Mouse (Mus musculus) hindbrain, embryonic 14.5 days (tissue): ENCODE measurements at regions not wholly inside any gene's neighbourhood (a gene's known extent, or its start where the extent isn't known, plus 50 kb on each side); places are given as distances from the start of the nearest gene placed in this dataset.
A peak's percentile ranks its signal among the peaks of the same experiment; 100 is the strongest.

Source experiments
- ATAC-seq: fragments of 200-750 bp; cut with Nextera tagmentation; 2 replicates; pipeline ENCODE4 v1.8.0; 2017; ENCODE audit warnings: moderate number of reproducible peaks, mild to moderate bottlenecking, moderate TSS enrichment, moderate library complexity; ENCODE audit not compliant: low FRiP score
- DNase-seq: peaks from one replicate; pipeline ENCODE4 v3.0.0-alpha.2; 2015; ENCODE audit warnings: low spot score
- H3K27ac ChIP-seq: fragments of 300-500 bp; sonication (generic); 2 replicates; pipeline ENCODE4 v1.5.1; 2014; ENCODE audit warnings: mild to moderate bottlenecking, moderate library complexity
- H3K27me3 ChIP-seq: fragments of 300-500 bp; sonication (generic); 2 replicates; pipeline ENCODE4 v1.6.1; 2014; ENCODE audit warnings: mild to moderate bottlenecking, low read length, mixed read lengths; ENCODE audit not compliant: control insufficient read depth, insufficient read depth
- H3K36me3 ChIP-seq: fragments of 300-500 bp; sonication (generic); replicated peaks from 2 replicates; pipeline ENCODE4 v1.6.1; 2014; ENCODE audit not compliant: control insufficient read depth, insufficient read depth
- H3K4me1 ChIP-seq: fragments of 300-500 bp; sonication (generic); replicated peaks from 2 replicates; pipeline ENCODE4 v1.6.1; 2014; ENCODE audit warnings: antibody characterized with exemption, low read length, mixed read lengths; ENCODE audit not compliant: control insufficient read depth, insufficient read depth
- H3K4me2 ChIP-seq: fragments of 300-500 bp; sonication (generic); replicated peaks from 2 replicates; pipeline ENCODE4 v1.6.1; 2014; ENCODE audit warnings: mild to moderate bottlenecking, moderate library complexity
- H3K4me3 ChIP-seq: fragments of 300-500 bp; sonication (generic); replicated peaks from 2 replicates; pipeline ENCODE4 v1.5.1; 2014; ENCODE audit warnings: mild to moderate bottlenecking, low read length
- H3K9ac ChIP-seq: fragments of 300-500 bp; sonication (generic); 2 replicates; pipeline ENCODE4 v1.6.1; 2014
- H3K9me3 ChIP-seq: fragments of 300-500 bp; sonication (generic); 2 replicates; pipeline ENCODE4 v1.6.1; 2016; ENCODE audit warnings: low read length; ENCODE audit not compliant: control insufficient read depth
- WGBS: fragments of 180-500 bp; shearing (Covaris S2); extraction: QIAGEN DNeasy Blood & Tissue Kit; methylation state at CpG from one replicate; pipeline ENCODE4 v1.1.7; 2014; 5-methylcytosine and 5-hydroxymethylcytosine counted together

DNA sequence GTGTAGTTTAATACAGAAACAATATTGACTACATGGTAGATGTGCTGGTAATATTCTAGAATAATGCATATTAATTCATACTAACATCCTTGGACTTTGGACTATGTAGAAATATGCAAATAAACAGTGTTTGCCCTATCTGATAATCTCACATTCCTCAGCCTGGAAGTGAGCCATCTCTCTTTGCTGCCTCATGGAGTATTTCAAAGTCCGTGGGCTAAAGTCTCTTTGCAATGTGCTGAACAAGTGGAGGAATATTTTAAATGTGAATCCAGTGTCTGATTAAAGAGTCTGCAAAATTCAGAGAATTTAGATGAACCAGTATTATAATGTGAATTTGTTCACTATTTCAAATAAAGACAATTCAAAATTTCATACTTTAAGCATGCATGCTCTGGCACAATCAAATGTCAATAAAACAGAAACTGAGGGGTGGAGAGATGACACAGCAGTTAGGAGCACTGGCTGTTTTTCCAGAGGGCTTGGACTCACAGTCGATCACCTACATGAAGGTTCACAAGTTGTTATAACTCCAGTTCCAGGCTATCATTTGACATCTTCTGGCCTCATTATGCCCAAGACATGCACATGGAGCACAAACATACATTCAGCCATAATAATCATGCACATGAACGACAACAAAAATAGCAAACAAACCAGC lies 487.6 kb upstream of the Adamts5 start:
- no peaks in the 10 kb centered on the region for H3K36me3 ChIP-seq
- no peak overlapping the region for H3K27ac ChIP-seq
- H3K4me3 ChIP-seq, result no peak overlapping the region
- no peaks in the 10 kb centered on the region for H3K9me3 ChIP-seq
- ATAC-seq (no peak), DNase-seq (no peak)
- H3K4me2 ChIP-seq, result no peak overlapping the region
- H3K9ac ChIP-seq, result no peak overlapping the region
- 85% methylated on average over 3 of the region's 3 CpGs for WGBS
- no peaks in the 10 kb centered on the region for H3K4me1 ChIP-seq
- no peaks in the 10 kb centered on the region for H3K27me3 ChIP-seq

- no peak for ATAC-seq
- H3K4me3 ChIP-seq, result no peak overlapping the region
- H3K4me2 ChIP-seq, result no peak overlapping the region
- H3K9me3 ChIP-seq, result no peaks in the 10 kb centered on the region
- H3K9ac ChIP-seq, result no peak overlapping the region
- H3K27ac ChIP-seq, result no peak overlapping the region
- WGBS, result 84% methylated on average over 1 of the region's 1 CpGs
- no peaks in the 10 kb centered on the region for H3K36me3 ChIP-seq
- no peaks in the 10 kb centered on the region for H3K4me1 ChIP-seq
- H3K27me3 ChIP-seq, result no peaks in the 10 kb centered on the region
- peak; percentile 26 for DNase-seq
Observed at GRCm38 (mm10) chr16:86388128-86388527, 486.5 kb upstream of the Adamts5 start.

GRCm38 (mm10) chr16:86377991-86378390 lies 476.4 kb upstream of the Adamts5 start:
- Histone ChIP-seq H3K27ac (no peak overlapping the region), H3K4me1 (no peaks in the 10 kb centered on the region), H3K36me3 (no peaks in the 10 kb centered on the region), H3K27me3 (no peaks in the 10 kb centered on the region), H3K9me3 (no peaks in the 10 kb centered on the region), H3K4me2 (no peak overlapping the region), H3K9ac (no peak overlapping the region), H3K4me3 (no peak overlapping the region)
- 35% methylated on average over 3 of the region's 3 CpGs for WGBS
- no peak for ATAC-seq
- DNase-seq, result no peak

- Histone ChIP-seq H3K9me3 (no peaks in the 10 kb centered on the region), H3K36me3 (no peaks in the 10 kb centered on the region), H3K9ac (no peak overlapping the region), H3K27ac (no peak overlapping the region), H3K4me3 (no peak overlapping the region), H3K4me2 (no peak overlapping the region), H3K4me1 (no peaks in the 10 kb centered on the region), H3K27me3 (no peaks in the 10 kb centered on the region)
- ATAC-seq, result no peak
- WGBS, result 73% methylated on average over 4 of the region's 4 CpGs
- DNase-seq, result no peak
Observed at GRCm38 (mm10) chr16:86371652-86372051, 470.0 kb upstream of the Adamts5 start.

GRCm38 (mm10) chr16:86368449-86368848 lies 466.8 kb upstream of the Adamts5 start:
- whole genome bisulfite sequencing, result 87% methylated on average over 5 of the region's 5 CpGs
- Histone ChIP-seq H3K4me1 (no peaks in the 10 kb centered on the region), H3K9me3 (no peaks in the 10 kb centered on the region), H3K36me3 (no peaks in the 10 kb centered on the region), H3K27ac (no peak overlapping the region), H3K27me3 (no peaks in the 10 kb centered on the region), H3K4me2 (no peak overlapping the region), H3K4me3 (no peak overlapping the region), H3K9ac (no peak overlapping the region)
- ATAC-seq (no peak), DNase-seq (no peak)

DNA sequence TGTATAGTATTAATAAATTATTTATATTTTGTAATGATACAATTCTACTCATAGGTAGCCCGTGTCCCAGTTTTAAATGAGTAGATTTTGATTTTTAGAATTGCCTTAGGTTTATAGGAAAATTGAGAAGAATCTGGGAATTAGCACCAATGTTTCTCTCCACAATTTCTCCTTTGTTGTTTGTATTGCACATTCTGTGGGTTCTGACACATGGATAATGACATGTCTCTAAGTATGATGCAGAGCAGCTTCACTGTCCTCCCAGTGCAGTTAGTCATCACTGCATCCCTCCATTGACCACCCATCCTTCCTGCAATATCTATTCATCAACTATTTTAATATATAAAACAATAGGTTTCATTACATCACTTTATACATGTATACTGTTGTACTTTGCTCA lies 464.6 kb upstream of the Adamts5 start:
- ATAC-seq (no peak), DNase-seq (no peak)
- Histone ChIP-seq H3K4me2 (no peak overlapping the region), H3K27ac (no peak overlapping the region), H3K27me3 (no peaks in the 10 kb centered on the region), H3K4me3 (no peak overlapping the region), H3K4me1 (no peaks in the 10 kb centered on the region), H3K9ac (no peak overlapping the region), H3K36me3 (no peaks in the 10 kb centered on the region), H3K9me3 (no peaks in the 10 kb centered on the region)
- 95% methylated on average over 1 of the region's 1 CpGs for WGBS

GRCm38 (mm10) chr16:86361099-86361498 lies 459.5 kb upstream of the Adamts5 start:
- H3K27me3 ChIP-seq, result no peaks in the 10 kb centered on the region
- no peak overlapping the region for H3K4me3 ChIP-seq
- no peaks in the 10 kb centered on the region for H3K36me3 ChIP-seq
- DNase-seq (no peak), ATAC-seq (no peak)
- WGBS, result 85% methylated on average over 5 of the region's 5 CpGs
- no peak overlapping the region for H3K27ac ChIP-seq
- H3K9me3 ChIP-seq, result no peaks in the 10 kb centered on the region
- H3K4me1 ChIP-seq, result no peaks in the 10 kb centered on the region
- H3K9ac ChIP-seq, result no peak overlapping the region
- no peak overlapping the region for H3K4me2 ChIP-seq

- Histone ChIP-seq H3K4me1 (no peaks in the 10 kb centered on the region), H3K36me3 (no peaks in the 10 kb centered on the region), H3K27ac (no peak overlapping the region), H3K27me3 (no peaks in the 10 kb centered on the region), H3K9ac (no peak overlapping the region), H3K9me3 (no peaks in the 10 kb centered on the region), H3K4me3 (no peak overlapping the region), H3K4me2 (no peak overlapping the region)
- 79% methylated on average over 2 of the region's 2 CpGs for WGBS
- DNase-seq (no peak), ATAC-seq (no peak)
Observed at GRCm38 (mm10) chr16:86355036-86355435, 453.4 kb upstream of the Adamts5 start.

- no peaks in the 10 kb centered on the region for H3K9me3 ChIP-seq
- no peak overlapping the region for H3K4me3 ChIP-seq
- no peak overlapping the region for H3K4me2 ChIP-seq
- no peak for ATAC-seq
- H3K36me3 ChIP-seq, result no peaks in the 10 kb centered on the region
- H3K9ac ChIP-seq, result no peak overlapping the region
- no peaks in the 10 kb centered on the region for H3K4me1 ChIP-seq
- no peak for DNase-seq
- H3K27ac ChIP-seq, result no peak overlapping the region
- H3K27me3 ChIP-seq, result no peaks in the 10 kb centered on the region
- WGBS, result 94% methylated on average over 5 of the region's 5 CpGs
Observed at GRCm38 (mm10) chr16:86347753-86348152, 446.1 kb upstream of the Adamts5 start.

DNA sequence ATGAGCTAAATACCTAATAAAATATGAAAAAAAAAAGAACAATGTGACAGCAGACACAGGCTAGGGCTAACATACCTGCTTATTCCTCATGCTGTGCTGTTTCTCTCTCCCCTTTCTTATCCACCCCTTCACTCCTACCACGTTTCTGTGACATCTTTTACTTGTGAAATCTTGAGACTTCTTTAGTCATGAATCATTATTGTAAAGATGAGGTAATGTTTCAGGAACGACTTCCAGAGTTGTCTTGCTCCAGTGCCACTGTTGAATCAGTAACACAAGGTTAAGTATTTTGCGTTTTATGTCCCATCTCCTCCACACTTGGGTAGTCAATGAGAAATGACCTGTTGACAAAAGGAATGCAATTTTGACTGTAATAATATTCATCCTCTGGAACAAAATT lies 445.3 kb upstream of the Adamts5 start:
- DNase-seq, result no peak
- no peak overlapping the region for H3K9ac ChIP-seq
- no peak overlapping the region for H3K4me2 ChIP-seq
- WGBS, result 64% methylated on average over 3 of the region's 3 CpGs
- no peak for ATAC-seq
- H3K4me3 ChIP-seq, result no peak overlapping the region
- no peaks in the 10 kb centered on the region for H3K27me3 ChIP-seq
- no peaks in the 10 kb centered on the region for H3K36me3 ChIP-seq
- H3K4me1 ChIP-seq, result no peaks in the 10 kb centered on the region
- no peaks in the 10 kb centered on the region for H3K9me3 ChIP-seq
- H3K27ac ChIP-seq, result no peak overlapping the region
